Mouse (Mus musculus) bone marrow, adult 2 months (tissue): ENCODE measurements around the gene Arl3.

Experiments used
- CTCF ChIP-seq: fragments of 200-500 bp; IDR thresholded peaks from 2 replicates; pipeline ENCODE4 v1.5.1; 2011; ENCODE audit warnings: low read length, control low read depth; ENCODE audit not compliant: control insufficient read depth, insufficient read depth
- POLR2A ChIP-seq: fragments of 200-500 bp; IDR thresholded peaks from 2 replicates; pipeline ENCODE4 v1.6.1; 2011; ENCODE audit warnings: low read depth, mild to moderate bottlenecking, control low read depth, low read length, borderline replicate concordance; ENCODE audit not compliant: control insufficient read depth

DNA sequence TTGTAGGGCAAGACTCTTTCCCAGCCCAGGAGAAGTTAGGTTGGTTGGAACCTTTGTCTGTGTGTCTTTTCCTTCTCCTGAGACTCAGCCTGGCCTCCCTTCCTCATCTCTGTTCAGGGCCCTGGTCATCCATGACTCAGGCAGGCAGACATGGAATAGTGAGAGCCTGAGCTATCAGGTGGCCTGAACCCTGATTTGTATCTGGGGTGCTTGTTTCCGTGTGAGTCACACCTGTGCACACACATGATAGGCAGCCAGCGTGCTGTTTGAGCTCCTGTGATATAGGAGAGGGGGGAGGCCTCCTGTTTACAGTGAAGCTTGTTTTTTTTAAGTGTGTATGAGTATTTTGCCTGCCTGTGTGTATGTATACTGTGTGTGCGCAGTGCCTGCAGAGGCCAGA is 63.8 kb downstream of the Arl3 start:
- TF ChIP-seq POLR2A (no peak), CTCF (no peak)
